Mouse (Mus musculus) intestine, embryonic 14.5 days (tissue): ENCODE data around the gene Tctex1d4. TPM values are rescaled to one million over a fixed set of nuclear protein-coding genes. Genes with fewer than 3 reads are reported as not detected.
A peak's percentile ranks its signal among the peaks of the same experiment; 100 is the strongest.

ENCODE experiments used
- ATAC-seq: fragments of 200-750 bp; cut with Nextera tagmentation; replicated peaks from 2 replicates; pipeline ENCODE4 v1.8.0; 2017; ENCODE audit warnings: low read depth, moderate number of reproducible peaks, moderate TSS enrichment, moderate library complexity; ENCODE audit not compliant: low FRiP score, low TSS enrichment
- DNase-seq: peaks from one replicate; pipeline ENCODE4 v3.0.0-alpha.2; 2018; ENCODE audit warnings: low spot score
- H3K27ac ChIP-seq: fragments of 300-500 bp; sonication (generic); 2 replicates; pipeline ENCODE4 v1.5.1; 2014; ENCODE audit warnings: low read depth, mild to moderate bottlenecking, control low read depth
- H3K27me3 ChIP-seq: fragments of 300-500 bp; sonication (generic); replicated peaks from 2 replicates; pipeline ENCODE4 v1.6.1; 2014; ENCODE audit warnings: low read length, control low read depth; ENCODE audit not compliant: control insufficient read depth, insufficient read depth
- H3K36me3 ChIP-seq: fragments of 300-500 bp; sonication (generic); 2 replicates; pipeline ENCODE4 v1.6.1; 2014; ENCODE audit warnings: low read length, control low read depth; ENCODE audit not compliant: control insufficient read depth, insufficient read depth
- H3K4me1 ChIP-seq: fragments of 300-500 bp; sonication (generic); replicated peaks from 2 replicates; pipeline ENCODE4 v1.6.1; 2014; ENCODE audit warnings: low read length, control low read depth, mixed read lengths; ENCODE audit not compliant: control insufficient read depth, insufficient read depth
- H3K4me2 ChIP-seq: fragments of 300-500 bp; sonication (generic); 2 replicates; pipeline ENCODE4 v1.6.1; 2014; ENCODE audit warnings: low read length
- H3K4me3 ChIP-seq: fragments of 300-500 bp; sonication (generic); 2 replicates; pipeline ENCODE4 v1.5.1; 2014; ENCODE audit warnings: low read depth, low read length, control low read depth, mixed read lengths
- H3K9ac ChIP-seq: fragments of 300-500 bp; sonication (generic); 2 replicates; pipeline ENCODE4 v1.6.1; 2014; ENCODE audit warnings: mild to moderate bottlenecking, low read length
- H3K9me3 ChIP-seq: fragments of 300-500 bp; sonication (generic); 2 replicates; pipeline ENCODE4 v1.6.1; 2016; ENCODE audit warnings: low read length, control low read depth; ENCODE audit not compliant: control insufficient read depth
- WGBS: fragments of 180-500 bp; shearing (Covaris S2); extraction: QIAGEN DNeasy Blood & Tissue Kit; methylation state at CpG from one replicate; pipeline ENCODE4 v1.1.7; 2014; 5-methylcytosine and 5-hydroxymethylcytosine counted together
- polyA plus RNA-seq: library from polyadenylated mRNA; unstranded; fragments of >200 nt; fragmentation: Nextera tagmentation; extraction: Ambion mirVana; gene quantifications from 2 replicates; pipeline ENCODE4 v1.2.1, GENCODE M21; 2014

Gene Tctex1d4
- polyA plus RNA-seq, 1 experiment from 2014 or later = not detected

- Histone ChIP-seq H3K36me3 (peaks cover 11% of the 10 kb centered on the region; the same call in 1 of the 2 replicates), H3K27me3 (no peaks in the 10 kb centered on the region), H3K4me3 (peak overlapping the region; percentile 8; the same call in 1 of the 2 replicates), H3K4me1 (peaks cover 10% of the 10 kb centered on the region; the same call in 1 of the 2 replicates), H3K27ac (peak overlapping the region; percentile 39), H3K9ac (no peak overlapping the region), H3K9me3 (no peaks in the 10 kb centered on the region), H3K4me2 (peak overlapping the region; percentile 79)
- ATAC-seq (no peak), DNase-seq (no peak)
- WGBS = 50% methylated on average over 2 of the region's 2 CpGs
Observed at GRCm38 (mm10) chr4:117098764-117099036, 27.9 kb upstream of the Tctex1d4 start.

DNA sequence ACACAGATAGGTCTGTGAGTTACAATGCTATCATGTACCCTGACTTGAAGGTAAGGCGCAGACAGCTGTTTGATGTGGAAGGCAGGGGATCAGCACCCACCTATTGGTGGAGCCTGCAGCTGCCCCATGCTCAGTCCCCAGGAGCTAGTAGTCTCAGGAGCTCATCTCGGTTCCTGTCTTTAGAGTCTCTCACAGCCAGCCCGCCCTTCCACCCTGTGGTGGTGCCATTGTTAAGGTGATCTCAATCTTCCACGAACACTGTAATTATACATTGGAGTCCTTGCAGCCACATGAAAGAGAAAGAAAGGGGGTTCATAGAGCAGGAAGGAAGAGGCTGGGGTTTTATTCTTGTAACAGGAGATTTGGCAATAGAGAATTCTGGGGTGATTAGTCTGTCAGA, 26.6 kb upstream of the Tctex1d4 start:
- Histone ChIP-seq H3K4me2 (no peak overlapping the region), H3K27me3 (no peaks in the 10 kb centered on the region), H3K9ac (no peak overlapping the region), H3K9me3 (no peaks in the 10 kb centered on the region), H3K27ac (no peak overlapping the region), H3K4me1 (peaks cover 7% of the 10 kb centered on the region; the same call in 1 of the 2 replicates), H3K4me3 (no peak overlapping the region), H3K36me3 (peaks cover 11% of the 10 kb centered on the region; the same call in 1 of the 2 replicates)
- ATAC-seq = no peak
- 87% methylated on average over 4 of the region's 4 CpGs for WGBS
- DNase-seq = no peak

DNA sequence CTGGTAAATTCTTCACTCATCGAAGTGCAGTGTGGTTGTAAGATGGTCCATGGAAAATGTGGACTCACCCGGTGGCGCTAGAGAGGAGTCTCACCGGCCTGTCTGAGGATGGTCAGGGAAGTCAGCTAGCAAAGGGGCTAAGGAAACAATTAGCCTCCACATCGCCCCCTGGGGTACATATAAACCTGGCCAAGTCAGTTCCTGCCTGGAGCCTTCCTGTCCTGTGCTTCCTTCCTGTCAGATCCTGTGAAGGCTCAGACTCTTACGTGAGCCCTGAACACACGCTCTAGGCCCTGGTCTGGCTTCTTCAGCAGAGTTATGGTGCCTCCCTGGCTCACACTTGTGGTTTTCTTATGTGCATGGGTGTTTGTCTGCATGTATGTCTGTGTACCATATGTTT, 25.4 kb upstream of the Tctex1d4 start:
- no peak for ATAC-seq
- Histone ChIP-seq H3K27me3 (no peaks in the 10 kb centered on the region), H3K9me3 (no peaks in the 10 kb centered on the region), H3K27ac (no peak overlapping the region), H3K4me1 (peaks cover 7% of the 10 kb centered on the region; the same call in 1 of the 2 replicates), H3K9ac (no peak overlapping the region), H3K4me3 (no peak overlapping the region), H3K4me2 (no peak overlapping the region), H3K36me3 (peaks cover 11% of the 10 kb centered on the region; the same call in 1 of the 2 replicates)
- no peak for DNase-seq
- WGBS = 49% methylated on average over 7 of the region's 7 CpGs

DNA sequence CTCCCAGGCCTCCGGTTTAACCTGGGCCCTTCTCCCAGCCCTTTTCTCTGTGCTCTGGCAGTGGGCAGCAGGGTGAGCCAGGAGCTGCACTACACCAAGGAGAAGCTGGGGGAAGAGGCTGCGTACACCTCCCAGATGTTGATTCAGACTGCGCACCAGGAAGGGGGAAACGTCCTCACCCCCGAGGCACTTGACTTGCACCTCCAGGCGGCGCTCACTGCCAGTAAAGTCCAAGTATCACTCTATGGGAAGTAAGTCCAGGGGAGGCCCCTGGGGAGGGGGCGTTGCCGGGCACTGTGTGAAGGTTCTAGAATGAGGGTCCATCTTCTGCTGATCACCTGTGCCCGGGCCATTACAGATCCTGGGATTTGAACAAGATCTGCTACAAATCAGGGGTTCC, 21.9 kb upstream of the Tctex1d4 start:
- H3K9me3 ChIP-seq = no peaks in the 10 kb centered on the region
- no peak overlapping the region for H3K9ac ChIP-seq
- no peak for DNase-seq
- WGBS = 82% methylated on average over 10 of the region's 10 CpGs
- ATAC-seq = no peak
- H3K36me3 ChIP-seq = peaks cover 33% of the 10 kb centered on the region
- no peaks in the 10 kb centered on the region for H3K4me1 ChIP-seq
- no peak overlapping the region for H3K4me3 ChIP-seq
- no peak overlapping the region for H3K4me2 ChIP-seq
- no peak overlapping the region for H3K27ac ChIP-seq
- H3K27me3 ChIP-seq = no peaks in the 10 kb centered on the region

DNA sequence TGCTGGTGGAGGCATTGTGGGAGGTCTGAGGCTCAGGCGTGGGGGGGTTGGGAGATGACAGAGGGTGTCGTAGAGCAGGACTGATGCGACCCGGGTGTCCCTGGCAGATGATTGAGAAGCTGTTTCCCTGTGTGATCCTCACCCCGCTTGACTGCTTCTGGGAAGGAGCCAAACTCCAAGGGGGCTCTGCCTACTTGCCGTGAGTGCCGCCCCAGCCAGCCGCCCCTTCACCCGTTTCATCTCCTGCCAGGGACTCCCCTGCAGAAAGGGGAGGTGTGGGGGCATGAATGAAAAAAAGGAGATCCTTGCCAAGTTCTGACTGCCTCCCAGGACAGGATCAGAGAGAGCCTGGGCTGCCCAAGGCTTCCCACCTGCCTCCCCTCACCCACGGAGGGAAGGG, 21.5 kb upstream of the Tctex1d4 start:
- Histone ChIP-seq H3K9ac (no peak overlapping the region), H3K4me2 (no peak overlapping the region), H3K9me3 (no peaks in the 10 kb centered on the region), H3K27ac (no peak overlapping the region), H3K27me3 (no peaks in the 10 kb centered on the region), H3K4me3 (no peak overlapping the region), H3K4me1 (no peaks in the 10 kb centered on the region), H3K36me3 (peaks cover 36% of the 10 kb centered on the region)
- ATAC-seq = no peak
- WGBS = 75% methylated on average over 10 of the region's 10 CpGs
- no peak for DNase-seq

DNA sequence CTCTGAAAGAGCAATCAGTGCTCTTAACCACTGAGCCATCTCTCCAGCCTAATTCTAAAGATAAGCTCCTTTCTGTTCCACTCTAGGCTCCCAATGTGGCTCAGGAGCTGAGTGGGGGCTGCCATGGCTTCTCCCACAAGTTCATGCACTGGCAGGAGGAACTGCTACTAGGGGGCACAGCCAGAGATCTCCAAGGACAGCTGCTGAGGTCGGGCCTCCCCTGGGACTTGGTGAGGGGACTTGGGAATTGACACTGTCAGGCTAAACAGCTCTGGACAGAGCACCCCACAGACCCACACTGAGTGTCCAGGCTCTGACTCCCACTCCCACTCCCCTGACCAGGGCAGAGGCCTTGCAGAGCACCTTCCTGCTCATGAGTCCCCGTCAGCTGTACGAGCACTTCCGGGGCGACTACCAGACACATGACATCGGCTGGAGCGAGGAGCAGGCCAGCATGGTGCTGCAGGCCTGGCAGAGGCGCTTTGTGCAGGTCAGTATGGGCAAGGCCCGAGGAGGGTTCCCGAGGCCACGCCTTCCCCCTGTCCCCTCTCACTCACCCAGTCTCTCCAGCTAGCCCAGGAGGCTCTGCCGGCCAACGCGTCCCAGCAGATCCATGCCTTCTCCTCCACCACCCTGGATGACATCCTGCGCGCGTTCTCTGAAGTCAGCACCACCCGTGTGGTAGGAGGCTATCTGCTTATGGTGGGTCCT, 18.6 kb upstream of the Tctex1d4 start:
- no peak overlapping the region for H3K4me2 ChIP-seq
- no peak for DNase-seq
- no peak overlapping the region for H3K27ac ChIP-seq
- peaks cover 48% of the 10 kb centered on the region for H3K36me3 ChIP-seq
- ATAC-seq = no peak
- 89% methylated on average over 18 of the region's 18 CpGs for WGBS
- no peaks in the 10 kb centered on the region for H3K9me3 ChIP-seq
- no peak overlapping the region for H3K4me3 ChIP-seq
- H3K9ac ChIP-seq = no peak overlapping the region
- no peaks in the 10 kb centered on the region for H3K27me3 ChIP-seq
- H3K4me1 ChIP-seq = no peaks in the 10 kb centered on the region

DNA sequence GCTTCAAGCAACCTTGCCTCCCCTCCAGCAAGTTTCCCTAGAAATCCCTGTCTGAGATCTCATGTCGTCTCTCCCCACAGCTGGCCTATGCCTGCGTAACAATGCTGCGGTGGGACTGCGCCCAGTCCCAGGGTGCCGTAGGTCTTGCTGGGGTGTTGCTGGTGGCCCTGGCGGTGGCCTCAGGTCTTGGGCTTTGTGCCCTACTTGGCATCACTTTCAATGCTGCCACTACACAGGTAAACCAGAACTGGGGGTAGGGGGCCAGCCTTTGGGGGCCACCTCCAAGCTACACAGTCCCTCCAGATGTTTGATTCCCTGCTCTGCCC, 18.1 kb upstream of the Tctex1d4 start:
- H3K27me3 ChIP-seq = no peaks in the 10 kb centered on the region
- H3K9ac ChIP-seq = no peak overlapping the region
- no peaks in the 10 kb centered on the region for H3K4me1 ChIP-seq
- WGBS = 95% methylated on average over 6 of the region's 6 CpGs
- no peak for ATAC-seq
- H3K4me2 ChIP-seq = no peak overlapping the region
- no peaks in the 10 kb centered on the region for H3K9me3 ChIP-seq
- H3K27ac ChIP-seq = no peak overlapping the region
- H3K4me3 ChIP-seq = no peak overlapping the region
- peaks cover 53% of the 10 kb centered on the region for H3K36me3 ChIP-seq
- no peak for DNase-seq

- Histone ChIP-seq H3K36me3 (peaks cover 59% of the 10 kb centered on the region), H3K9me3 (no peaks in the 10 kb centered on the region), H3K4me1 (no peaks in the 10 kb centered on the region), H3K4me3 (no peak overlapping the region), H3K9ac (no peak overlapping the region), H3K27me3 (no peaks in the 10 kb centered on the region), H3K27ac (no peak overlapping the region), H3K4me2 (no peak overlapping the region)
- DNase-seq (no peak), ATAC-seq (no peak)
- 91% methylated on average over 25 of the region's 25 CpGs for WGBS
Observed at GRCm38 (mm10) chr4:117109330-117109729, 17.3 kb upstream of the Tctex1d4 start.

- Histone ChIP-seq H3K4me3 (no peak overlapping the region), H3K4me1 (no peaks in the 10 kb centered on the region), H3K9me3 (no peaks in the 10 kb centered on the region), H3K4me2 (no peak overlapping the region), H3K27me3 (no peaks in the 10 kb centered on the region), H3K9ac (no peak overlapping the region), H3K36me3 (peaks cover 64% of the 10 kb centered on the region), H3K27ac (no peak overlapping the region)
- 85% methylated on average over 13 of the region's 13 CpGs for WGBS
- no peak for ATAC-seq
- no peak for DNase-seq
Observed at GRCm38 (mm10) chr4:117110249-117110648, 16.3 kb upstream of the Tctex1d4 start.
